Mouse (Mus musculus) frontal cortex, postnatal 14 days (tissue): ENCODE measurements around the gene Camk2g.

Source experiments
- DNase-seq, 2 experiments: peaks; one replicate each; pipeline ENCODE4 v3.0.0; 2022; ENCODE audit warnings: low spot score in 2 of 2

Gene Camk2g

DNA sequence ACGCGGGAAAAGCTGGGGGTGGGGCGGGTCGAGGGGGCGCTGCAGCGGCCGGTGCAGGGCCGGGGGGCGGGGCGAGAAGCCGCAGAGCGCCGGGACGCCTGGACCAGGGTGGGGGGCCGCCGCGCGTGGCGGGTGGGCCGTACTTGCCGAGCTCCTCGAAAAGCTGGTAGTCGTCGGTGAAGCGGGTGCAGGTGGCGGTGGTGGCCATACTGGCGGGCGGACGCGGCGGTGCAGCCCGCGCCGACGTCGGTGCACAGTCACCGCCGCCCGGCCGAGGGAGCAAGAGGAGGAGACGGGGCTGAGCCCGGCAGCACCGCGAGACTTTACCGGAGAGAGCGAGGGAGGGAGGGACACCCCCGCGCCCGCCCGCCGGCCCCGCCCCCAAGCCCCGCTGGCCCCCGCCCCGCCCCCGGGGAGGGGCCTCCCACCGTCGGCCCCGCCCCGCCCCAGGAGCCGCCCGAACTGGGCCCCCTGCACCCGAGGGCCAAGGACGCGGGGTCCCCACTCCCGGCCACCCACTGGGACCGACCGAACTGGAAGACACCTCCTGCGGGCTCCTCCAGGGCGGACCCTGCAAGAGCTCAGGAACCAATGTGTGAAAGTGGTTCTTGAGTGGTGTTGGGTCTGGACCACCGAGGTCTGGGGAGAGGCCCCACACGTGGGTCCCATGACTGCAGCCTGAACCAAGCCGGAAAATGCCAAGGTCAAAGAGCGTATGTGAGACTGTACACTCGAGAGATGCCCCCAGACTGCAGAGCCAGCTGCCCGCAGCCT is at the start of gene Camk2g:
Gene Camk2g, minus strand, starts transcription at position 331 of the 774 bp plus-strand sequence.
- peak in 1 of 2 experiments; percentile 53 for DNase-seq

DNA sequence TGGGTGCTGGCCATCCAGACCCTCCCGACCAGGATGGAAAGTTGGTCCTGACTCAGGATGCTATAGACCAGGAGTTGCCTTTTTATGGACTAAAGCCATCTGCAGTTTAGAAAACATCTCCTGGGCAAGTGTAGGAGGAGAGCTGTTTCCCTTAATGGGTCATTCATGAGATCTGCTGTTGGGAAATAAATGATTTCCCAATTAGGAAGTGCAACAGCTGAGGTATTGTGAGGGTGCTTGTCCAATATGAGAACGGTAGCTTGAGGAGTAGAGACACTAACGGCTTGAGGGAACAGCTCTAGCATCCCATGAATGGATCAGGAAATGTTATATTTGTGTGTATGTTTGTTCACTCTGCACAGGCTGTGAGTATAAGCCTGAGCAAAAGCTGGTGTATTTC is 48.7 kb upstream of the Camk2g start:
- no peak for DNase-seq

DNA sequence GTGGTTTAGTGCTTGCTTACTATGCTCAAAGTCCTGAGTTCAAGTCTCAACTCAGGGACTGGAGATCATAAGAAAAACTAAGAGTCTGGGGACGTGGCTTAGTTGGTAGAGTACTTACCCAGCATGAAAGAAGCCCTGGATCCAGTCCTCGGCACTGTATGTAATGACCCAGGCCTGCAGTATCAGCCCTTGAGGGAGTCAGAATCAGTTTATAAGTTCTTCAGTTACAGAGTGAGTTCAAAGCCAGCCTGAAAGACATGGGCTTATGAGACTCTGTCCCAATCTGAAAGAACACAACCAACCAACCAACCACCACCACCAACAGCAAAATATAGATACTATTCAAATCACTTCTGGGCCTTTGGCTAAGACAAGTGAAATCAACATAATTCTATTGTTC is 47.6 kb upstream of the Camk2g start:
- DNase-seq = no peak

DNA sequence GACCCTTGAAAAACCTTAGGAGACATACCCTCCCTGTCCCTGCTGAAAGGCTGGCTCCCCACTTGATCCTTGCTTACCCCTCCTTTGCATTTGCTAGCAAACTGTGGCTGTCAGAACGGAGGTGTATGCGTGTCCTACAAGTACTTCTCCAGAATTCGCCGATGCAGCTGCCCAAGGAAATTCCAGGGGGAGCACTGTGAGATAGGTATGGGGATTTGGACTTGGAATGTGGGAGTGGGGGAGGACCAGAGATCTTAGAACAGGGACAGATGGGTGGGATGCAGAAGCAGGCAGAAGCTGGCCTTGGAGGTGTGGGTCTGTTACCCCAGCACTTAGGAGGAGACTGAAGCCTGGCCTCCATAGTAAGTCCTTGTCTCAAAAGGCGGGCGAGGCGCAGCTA is 43.8 kb upstream of the Camk2g start:
- DNase-seq = no peak

DNA sequence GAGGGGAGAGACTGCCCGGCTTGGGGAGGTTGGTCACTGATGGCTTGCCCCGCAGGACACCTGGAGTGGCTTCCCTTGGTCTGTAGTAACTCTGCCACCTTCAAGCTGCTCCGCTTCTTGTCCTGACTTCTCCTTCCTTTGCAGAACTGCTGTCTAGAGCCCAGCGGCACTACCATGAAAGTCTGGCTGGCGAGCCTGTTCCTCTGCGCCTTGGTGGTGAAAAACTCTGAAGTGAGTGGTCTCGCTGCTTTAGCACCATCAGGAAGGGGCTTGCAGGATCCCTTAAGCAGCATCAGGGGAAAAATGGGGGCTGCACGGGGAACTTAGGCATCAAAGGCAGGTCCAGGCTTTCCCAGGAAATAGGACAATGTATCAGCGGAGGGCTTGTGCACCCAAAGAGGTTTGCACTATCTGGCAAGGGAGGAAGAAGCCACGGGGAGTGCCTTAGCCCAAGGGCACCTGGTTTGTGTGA is 43.1 kb upstream of the Camk2g start:
- peak in 1 of 2 experiments; percentile 19 for DNase-seq

DNA sequence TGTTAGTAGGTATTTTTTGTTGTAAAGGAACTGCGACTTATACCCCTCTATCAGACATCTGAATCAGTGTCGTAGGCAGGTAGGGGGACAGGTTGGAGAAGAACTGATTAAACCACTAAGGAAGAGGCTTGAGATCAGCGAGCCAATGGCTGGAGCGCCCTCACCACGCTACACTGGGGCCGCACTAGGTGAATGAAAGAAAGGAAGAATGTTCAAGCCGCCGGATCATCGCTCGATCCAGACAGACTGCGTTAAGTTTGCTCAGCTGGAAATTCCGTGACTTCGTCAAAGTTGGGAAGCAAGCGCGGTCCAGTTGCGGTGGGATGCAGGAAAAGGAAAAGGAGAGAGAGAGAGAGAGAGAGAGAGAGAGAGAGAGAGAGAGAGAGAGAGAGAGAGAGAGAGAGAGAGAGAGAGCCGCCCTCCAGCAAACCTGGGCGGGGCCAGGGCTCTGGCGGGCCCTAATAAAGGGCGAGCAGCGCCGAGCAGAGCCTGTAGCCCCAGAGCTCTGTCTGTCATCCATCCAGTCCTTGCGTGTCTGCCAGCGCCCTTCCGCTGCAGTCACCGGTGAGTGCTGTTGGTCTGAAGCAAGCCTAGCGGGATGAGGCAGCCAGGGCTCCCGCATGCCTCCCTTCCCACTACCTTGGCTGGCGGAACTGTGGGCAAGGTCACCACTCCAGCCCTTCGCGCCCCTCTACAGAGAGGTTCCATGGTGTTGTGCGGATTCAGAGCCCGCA is 42.5 kb upstream of the Camk2g start, which contains the start of gene Plau:
Gene Plau, plus strand, starts transcription at position 490 of the 734 bp plus-strand sequence.
- DNase-seq = peak in 1 of 2 experiments; percentile 34

DNA sequence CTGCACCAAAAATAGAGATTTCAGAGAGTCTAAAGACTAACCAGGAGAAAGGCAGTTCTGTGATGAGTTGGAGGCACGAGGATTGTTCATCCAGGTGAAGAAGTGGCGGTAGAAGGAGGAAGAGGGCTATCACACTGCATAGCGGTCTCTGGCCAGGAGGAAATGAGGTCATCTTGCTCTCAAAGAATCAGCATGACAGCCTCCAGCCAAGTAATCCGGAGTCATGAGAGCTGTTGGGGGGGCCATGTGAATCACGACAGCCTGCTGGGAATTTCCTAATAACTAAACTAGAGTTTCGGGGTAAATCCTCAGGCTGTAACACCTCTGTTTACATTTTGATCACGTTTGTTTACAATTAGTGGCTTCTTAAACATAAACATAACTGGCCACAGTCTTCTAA is 40.2 kb upstream of the Camk2g start:
- DNase-seq = no peak

DNA sequence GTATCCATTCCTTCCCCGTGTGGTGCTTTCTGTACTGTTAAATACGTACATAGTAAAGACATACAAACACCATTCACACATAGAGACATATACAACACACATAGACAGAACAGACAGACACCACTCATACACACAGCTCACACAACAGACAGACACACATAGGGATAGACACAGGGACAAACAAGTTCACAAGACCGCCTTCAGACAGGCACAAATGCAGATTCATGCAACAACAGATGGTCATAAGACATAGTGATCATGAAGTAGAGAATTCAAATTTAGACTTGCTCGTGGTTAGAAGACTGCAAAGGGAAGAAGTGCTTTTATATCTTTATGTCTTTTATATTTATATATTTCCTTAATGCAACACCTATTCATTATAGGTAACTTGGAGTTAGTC is 39.6 kb upstream of the Camk2g start:
- DNase-seq = no peak

DNA sequence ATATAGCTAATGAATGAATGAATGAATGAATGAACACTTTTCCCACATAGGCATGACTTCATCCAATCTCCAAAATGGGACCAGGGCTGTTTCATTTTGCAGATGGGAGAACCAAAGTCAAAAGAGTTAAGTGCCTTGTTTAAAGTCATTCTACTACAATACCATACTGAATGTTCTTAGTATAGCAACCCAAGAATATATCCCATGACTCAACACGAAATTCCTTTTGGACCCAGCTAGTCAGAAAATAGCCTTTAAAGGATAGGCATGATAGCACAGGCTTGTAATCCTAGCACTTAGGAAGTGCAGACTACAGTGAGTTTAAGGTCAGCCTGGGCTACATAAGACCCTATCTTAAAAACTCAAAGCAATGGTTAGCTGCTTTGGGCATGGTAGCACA is 38.0 kb upstream of the Camk2g start:
- no peak for DNase-seq

DNA sequence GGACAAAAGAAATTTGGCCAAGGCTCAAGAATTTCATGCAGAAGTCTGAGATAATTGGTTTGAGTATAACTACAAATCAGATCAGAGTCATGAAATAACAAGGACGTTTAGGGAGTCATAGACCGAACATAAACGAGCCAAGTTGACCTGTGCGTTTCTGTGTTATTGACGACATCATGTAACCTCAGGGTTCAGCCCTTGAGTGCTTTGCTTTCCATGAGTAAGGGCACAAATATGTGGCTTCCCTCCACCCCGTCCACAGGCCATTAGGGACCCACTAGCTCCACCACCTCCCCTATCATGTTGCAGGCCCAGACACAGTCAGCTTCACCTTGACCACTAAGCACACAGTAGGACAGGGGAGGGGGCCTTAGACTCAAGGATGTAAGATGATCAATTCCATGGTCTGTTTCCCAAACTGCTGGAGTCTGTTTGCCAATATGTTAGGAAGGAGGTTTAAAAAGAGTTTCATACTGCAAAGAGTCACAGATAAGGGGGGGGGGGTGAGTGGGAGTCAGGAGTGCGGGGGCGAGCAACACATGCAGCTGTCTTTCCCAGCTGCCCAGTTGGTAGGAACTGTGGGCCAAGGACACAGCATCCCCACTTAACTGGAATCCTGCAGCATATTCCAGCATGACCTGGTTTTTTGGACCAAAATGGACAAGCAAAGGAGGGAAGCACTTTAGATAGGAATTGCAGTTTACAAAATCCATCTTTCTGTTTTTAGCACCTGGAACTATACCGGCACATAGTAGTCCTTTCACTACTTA is 37.4 kb upstream of the Camk2g start:
- DNase-seq = no peak

DNA sequence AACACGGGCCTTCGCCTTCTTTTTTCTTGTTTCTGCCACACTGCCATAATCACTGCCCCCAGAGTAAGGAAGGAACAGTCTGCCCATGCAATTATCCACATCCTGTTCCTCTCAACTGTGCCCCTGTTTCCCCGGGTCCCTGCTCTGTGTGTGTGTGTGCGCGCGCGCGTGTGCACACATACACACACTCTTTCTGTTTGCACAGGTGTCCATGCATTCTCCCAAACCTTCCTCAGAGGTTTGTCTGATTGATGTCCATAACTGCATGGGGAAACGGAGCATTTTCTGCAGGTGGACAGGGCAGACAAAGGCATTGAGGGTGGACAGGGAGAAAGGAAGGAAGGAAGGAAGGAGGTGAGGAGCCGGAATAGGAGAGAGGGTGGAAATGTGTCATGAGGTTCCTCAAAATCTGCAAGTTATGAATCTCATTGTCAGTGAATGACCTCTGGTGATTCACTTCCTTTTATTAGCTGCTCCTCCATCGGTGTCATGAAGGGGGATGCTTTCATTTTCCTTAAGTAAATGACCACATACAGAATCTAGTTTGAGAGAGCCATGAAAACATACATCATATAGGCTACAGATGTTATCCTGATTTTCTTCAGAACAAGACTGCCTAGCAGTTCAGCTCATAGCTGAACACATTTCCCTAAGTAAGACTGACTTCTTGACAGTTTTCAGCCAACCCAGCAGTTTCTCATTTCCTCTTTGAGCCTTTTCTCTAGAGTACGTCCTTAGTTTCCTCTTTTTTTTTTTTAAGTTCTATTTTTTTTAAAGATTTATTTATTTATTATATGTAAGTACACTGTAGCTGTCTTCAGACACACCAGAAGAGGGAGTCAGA is 35.9 kb upstream of the Camk2g start:
- DNase-seq = no peak

DNA sequence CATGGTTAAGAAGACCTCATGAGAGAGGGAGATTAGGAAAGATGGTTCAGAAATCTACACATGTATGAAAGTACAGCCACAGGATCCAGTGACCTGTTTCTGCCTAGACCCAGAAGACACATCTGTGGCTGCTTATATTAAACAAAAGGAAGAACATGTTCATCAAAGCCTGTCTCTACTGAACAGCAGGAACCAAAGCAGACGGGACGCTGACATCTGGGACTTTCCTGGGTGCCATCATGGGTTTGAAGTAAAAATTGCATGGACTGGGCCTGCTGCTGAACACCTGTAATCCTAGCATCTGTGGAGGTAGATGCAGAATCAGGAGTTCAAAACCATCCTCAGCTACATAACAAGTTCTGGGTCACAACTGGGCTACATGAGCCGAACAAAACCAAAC is 34.6 kb upstream of the Camk2g start:
- DNase-seq = no peak

DNA sequence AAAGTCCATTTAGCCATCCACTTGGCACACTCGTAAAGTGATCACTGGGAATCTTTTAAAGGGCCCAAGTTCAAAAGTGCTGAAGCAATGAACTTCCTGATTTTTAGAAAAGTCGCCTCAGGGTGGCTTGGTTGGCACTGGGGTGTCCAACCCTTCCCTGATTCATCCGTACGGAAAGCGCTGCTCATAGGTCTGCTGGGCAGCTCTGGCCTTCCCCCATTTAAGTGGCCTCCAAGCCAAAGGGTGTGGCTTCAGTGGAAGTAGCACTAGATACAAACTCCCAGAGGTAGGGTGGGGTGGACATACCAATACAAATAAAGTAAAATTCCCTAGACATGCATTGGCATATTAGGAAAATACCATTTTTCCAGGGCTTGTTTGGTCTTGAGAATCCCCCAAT is 33.6 kb upstream of the Camk2g start:
- DNase-seq = no peak

DNA sequence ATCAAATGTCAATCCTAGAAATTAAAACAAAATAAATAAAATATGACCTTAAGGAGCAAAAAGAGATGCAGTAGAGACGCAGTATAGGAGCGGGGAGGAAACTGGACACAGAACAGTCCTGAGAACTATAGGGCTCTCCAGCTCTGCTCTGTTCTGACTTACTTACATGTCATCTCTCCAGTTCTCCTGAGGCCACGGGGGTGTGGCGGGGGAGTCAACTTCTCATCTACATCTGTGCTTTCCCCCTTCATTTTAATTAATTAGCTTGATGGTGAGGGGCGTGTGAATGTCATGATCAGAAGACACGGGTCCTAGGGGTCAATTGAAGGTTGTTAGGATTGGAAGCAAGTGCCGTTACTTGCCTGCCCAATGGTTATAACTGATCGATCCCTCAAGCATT is 33.2 kb upstream of the Camk2g start:
- no peak for DNase-seq

DNA sequence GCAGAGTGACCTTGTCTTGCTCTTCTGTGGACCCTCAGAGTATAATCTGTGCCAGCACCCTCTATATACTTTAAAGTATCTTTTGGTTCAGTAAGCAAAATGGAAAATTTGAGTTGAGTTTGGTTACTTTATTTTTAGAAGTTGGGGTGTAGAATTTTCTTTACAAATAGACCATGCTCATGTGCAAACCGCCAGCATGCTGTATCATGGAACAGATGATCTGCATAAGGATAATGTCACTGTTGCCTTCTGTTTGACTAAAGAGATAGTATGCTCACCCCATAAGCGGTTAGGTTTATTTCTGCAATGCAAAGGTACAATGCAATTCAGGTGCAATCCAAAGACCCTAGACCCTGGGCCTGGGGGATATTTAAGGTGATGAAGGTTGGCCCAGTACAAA is 31.6 kb upstream of the Camk2g start:
- DNase-seq = no peak

DNA sequence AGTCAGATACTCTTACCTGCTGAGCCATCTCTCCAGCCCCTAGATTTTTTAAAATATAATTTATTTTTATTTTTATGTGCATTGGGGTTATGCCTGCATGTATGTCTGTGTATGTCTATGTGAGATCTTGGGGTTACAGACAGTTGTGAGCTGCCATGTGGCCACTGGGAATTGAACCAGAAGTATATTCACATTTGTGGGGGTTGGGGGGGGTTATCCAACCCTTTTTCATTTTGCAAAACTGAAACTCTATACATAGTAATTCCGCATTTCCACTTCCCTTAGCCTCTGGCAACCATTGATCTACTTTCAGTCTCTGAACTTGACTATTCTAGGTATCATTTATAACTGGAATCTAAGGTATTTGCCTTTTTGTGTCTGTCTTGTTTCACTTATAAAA is 30.6 kb upstream of the Camk2g start:
- DNase-seq = no peak

DNA sequence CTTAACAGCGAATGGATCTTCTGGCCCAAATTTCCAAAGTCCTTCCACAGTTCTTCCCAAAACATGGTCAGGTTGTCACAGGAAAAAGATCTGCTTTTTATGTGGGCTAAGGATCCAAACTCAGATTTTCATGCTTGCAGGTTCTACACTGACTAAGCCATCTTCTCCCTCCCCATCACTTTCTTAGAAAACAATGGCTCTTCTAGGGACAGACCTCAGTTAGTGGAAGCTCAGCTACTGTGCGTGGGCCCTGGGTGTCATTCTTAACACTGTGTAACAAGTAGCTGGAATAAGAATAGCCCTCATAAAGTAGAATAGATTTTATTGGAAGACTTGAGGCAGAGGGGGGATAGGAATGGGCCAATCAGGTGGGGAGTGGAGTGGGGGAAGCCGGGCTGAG is 21.6 kb upstream of the Camk2g start:
- no peak for DNase-seq

DNA sequence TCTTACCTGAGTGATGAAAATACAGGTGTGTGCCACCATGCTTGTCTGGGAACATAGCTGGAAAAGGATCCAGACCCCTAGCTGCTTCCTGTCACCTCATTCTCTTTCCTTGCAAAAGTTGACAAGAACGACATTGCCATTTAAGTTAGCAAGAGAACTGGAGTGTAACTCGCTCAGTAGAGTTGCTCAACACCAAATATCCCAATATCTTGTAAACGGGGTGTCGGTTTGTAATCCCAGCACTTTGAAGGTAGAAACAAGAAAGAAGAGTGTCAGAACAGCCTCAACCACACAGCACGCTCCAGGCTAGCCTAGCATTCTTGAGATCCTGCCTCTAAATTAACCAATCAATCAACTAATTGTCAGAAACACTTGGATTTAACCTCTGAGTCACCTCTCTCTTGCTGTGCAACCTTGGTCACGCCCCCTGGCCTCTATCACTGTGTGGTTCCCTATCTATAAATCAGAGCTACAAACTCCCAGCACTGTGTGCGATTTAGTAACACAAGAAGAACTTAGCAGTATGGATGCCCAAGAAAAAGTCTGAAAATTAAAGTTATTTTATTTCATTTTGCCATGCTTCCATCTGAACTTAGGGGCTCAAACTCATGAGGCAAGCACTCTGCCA is 18.0 kb upstream of the Camk2g start:
- no peak for DNase-seq

DNA sequence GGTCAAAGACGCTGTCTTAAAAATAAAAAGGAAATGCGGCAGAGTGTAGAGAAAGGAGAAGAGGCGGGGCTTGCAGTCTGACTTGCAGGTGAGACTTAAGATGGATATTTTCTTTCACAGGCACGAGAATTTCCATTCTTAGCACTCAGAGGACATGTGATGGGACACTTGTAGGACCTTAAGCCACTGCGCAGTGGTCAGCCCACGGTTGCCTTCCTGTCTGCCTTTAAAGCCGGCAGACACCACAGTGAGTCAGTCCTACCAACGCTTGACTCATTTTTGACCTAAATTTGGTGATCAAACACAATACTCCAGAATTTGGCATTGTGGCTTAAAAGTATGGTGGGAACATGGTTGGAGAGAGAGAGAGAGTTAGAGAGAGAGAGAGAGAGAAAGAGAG is 17.3 kb upstream of the Camk2g start:
- DNase-seq = no peak

DNA sequence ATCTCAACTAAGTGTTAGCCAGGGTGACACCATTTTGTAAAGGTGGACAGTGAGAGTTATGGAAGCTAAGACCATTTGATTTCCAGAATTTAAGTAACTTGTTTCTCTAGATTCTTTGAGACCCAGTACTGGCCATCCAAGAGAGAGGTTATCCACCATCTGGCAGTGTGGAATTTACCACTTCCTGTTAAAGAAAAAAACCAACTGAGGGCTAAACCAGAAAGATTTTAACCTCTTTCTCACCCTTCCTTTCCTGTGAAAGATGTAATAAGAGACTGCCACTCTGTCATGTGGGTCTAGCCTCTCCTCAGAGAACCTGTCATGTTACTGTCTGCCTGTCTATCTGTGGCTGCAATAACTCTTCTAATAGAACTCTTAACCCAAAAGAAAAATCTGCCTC is 15.9 kb upstream of the Camk2g start:
- DNase-seq = no peak

DNA sequence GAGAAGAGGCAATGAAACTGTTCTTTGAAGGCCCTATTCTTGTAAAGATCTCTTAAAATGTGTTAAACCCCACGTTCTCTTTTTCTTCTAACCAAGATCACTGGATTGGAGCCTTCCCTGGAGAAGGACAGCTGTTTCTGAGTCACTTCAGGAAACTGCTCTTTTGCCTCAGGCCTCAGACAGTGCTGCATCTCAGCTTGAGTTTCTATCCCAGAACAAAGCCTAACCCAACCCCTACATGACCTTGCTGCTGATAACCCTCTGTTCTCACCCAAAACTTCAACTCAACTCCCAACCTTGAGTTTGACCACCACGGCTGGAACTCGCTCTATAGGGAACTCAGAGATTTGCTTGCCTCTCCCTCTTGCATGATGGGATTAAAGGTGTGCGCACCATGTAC is 15.5 kb upstream of the Camk2g start:
- DNase-seq = no peak
